8 mouse cellular contexts compared by ENCODE assay signal in the genomic region with DNA sequence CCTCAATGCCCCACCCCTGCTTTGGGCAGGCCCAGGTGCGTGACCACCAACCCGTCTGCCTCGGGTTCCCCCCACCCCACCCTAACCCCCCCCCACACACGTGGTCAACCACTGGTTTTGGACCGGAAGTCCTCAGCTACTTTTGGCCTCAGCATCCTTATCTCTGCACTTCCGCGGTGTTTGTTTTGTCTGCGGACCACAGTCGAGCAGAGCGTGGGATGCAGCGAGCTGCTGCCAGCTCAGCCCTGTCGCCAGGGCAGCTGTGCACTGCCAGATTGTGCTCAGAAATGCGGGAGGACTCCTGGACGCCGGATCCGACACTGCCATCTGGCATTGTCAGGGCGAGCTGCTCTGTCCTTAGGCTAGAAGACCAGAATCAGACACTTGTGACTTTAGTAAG. TPM values are rescaled to one million over a fixed set of nuclear protein-coding genes. Genes with fewer than 3 reads are reported as not detected.
A peak's percentile ranks its signal among the peaks of the same experiment; 100 is the strongest.
DNase-seq lines count a peak whose midpoint lies in the region; ATAC-seq and TF ChIP-seq lines count a peak whose summit lies in the region.

No protein-coding gene starts in this region.

- peak; percentile 80 for DNase-seq in brain, adult 2 months (ENCODE audit: low read depth, low spot score)
- peak; percentile 41 to 57 for DNase-seq in layer of hippocampus, adult 8-10 months (ENCODE audit: low spot score in 2 of 2)
- peak; percentile 20 to 52 for DNase-seq in natural killer cell, adult 2 months (ENCODE audit: low spot score in 2 of 2)
- DNase-seq in spleen, adult 12 weeks (ENCODE audit: low spot score) = no peak
- no peak for DNase-seq in thymus, adult 2 months

- no peaks in the 10 kb centered on the region for H3K4me1 ChIP-seq in hindbrain, embryonic 16.5 days (ENCODE audit: control insufficient read depth, insufficient read depth, low read depth, low read length)
- 0 out of 2 replicates have a peak, but pooled peaks cover 3% of the 10 kb centered on the region for H3K4me1 ChIP-seq in hindbrain, embryonic 13.5 days (replicated peaks)
- H3K4me1 ChIP-seq in intestine, embryonic 16.5 days (ENCODE audit: control insufficient read depth, insufficient read depth, low read length) = no peaks in the 10 kb centered on the region
- H3K4me1 ChIP-seq in thymus, adult 2 months (replicated peaks; ENCODE audit: control insufficient read depth, insufficient read depth, low read length) = no peaks in the 10 kb centered on the region; the same call in 1 of the 2 replicates

- no peak overlapping the region for H3K4me2 ChIP-seq in hindbrain, embryonic 16.5 days (ENCODE audit: low read length)
- no peak overlapping the region for H3K4me2 ChIP-seq in hindbrain, embryonic 13.5 days
- no peak overlapping the region for H3K4me2 ChIP-seq in intestine, embryonic 16.5 days (ENCODE audit: low read depth, low read length)

- no peaks in the 10 kb centered on the region for H3K9me3 ChIP-seq in hindbrain, embryonic 16.5 days (ENCODE audit: control insufficient read depth, low read length)
- no peaks in the 10 kb centered on the region for H3K9me3 ChIP-seq in hindbrain, embryonic 13.5 days
- no peaks in the 10 kb centered on the region for H3K9me3 ChIP-seq in intestine, embryonic 16.5 days (ENCODE audit: control insufficient read depth, low read length)

- peak overlapping the region; percentile 33; the same call in 1 of the 2 replicates for H3K27ac ChIP-seq in hindbrain, embryonic 16.5 days (ENCODE audit: low read depth, low read length)
- no peak overlapping the region; the same call in 1 of the 2 replicates for H3K27ac ChIP-seq in hindbrain, embryonic 13.5 days
- H3K27ac ChIP-seq in intestine, embryonic 16.5 days (ENCODE audit: low read length) = no peak overlapping the region
- no peak overlapping the region for H3K27ac ChIP-seq in thymus, adult 2 months (ENCODE audit: control insufficient read depth, insufficient read depth, low read length)

- peak; percentile 76 for ATAC-seq in hindbrain, embryonic 16.5 days
- ATAC-seq in hindbrain, embryonic 13.5 days (ENCODE audit: low FRiP score) = no peak
- ATAC-seq in intestine, embryonic 16.5 days = no peak

- 47% methylated on average over 17 of the region's 17 CpGs for WGBS in hindbrain, embryonic 16.5 days
- WGBS in hindbrain, embryonic 13.5 days = 49% methylated on average over 17 of the region's 17 CpGs
- WGBS in intestine, embryonic 16.5 days = 37% methylated on average over 17 of the region's 17 CpGs
- 2% methylated on average over 17 of the region's 17 CpGs for WGBS in thymus, adult 2 months

- H3K36me3 ChIP-seq in hindbrain, embryonic 16.5 days (ENCODE audit: control insufficient read depth, insufficient read depth, low read length) = no peaks in the 10 kb centered on the region
- H3K36me3 ChIP-seq in hindbrain, embryonic 13.5 days = no peaks in the 10 kb centered on the region
- H3K36me3 ChIP-seq in intestine, embryonic 16.5 days (ENCODE audit: control insufficient read depth, insufficient read depth, low read length) = no peaks in the 10 kb centered on the region
- no peaks in the 10 kb centered on the region for H3K36me3 ChIP-seq in thymus, adult 2 months (ENCODE audit: control insufficient read depth, insufficient read depth, low read length)

- no peaks in the 10 kb centered on the region for H3K27me3 ChIP-seq in hindbrain, embryonic 16.5 days (replicated peaks; ENCODE audit: control insufficient read depth, insufficient read depth, low read length)
- no peaks in the 10 kb centered on the region for H3K27me3 ChIP-seq in hindbrain, embryonic 13.5 days
- no peaks in the 10 kb centered on the region for H3K27me3 ChIP-seq in intestine, embryonic 16.5 days (replicated peaks; ENCODE audit: control insufficient read depth, insufficient read depth, low read length)
- H3K27me3 ChIP-seq in thymus, adult 2 months (ENCODE audit: control insufficient read depth, insufficient read depth, low read length) = no peaks in the 10 kb centered on the region

- no peak for TF ChIP-seq CTCF in thymus, adult 2 months (IDR thresholded peaks at IDR 0.05; ENCODE audit: borderline replicate concordance, control insufficient read depth, extremely low read depth, insufficient read depth, low read length, poor library complexity)

- TF ChIP-seq POLR2A in thymus, adult 2 months (IDR thresholded peaks at IDR 0.05; ENCODE audit: control insufficient read depth, extremely low read depth, insufficient read depth, low read length, poor library complexity) = no peak

- no peak overlapping the region for H3K4me3 ChIP-seq in hindbrain, embryonic 16.5 days (ENCODE audit: low read length)
- no peak overlapping the region for H3K4me3 ChIP-seq in hindbrain, embryonic 13.5 days
- no peak overlapping the region for H3K4me3 ChIP-seq in intestine, embryonic 16.5 days (ENCODE audit: low read length)
- no peak overlapping the region for H3K4me3 ChIP-seq in thymus, adult 2 months (ENCODE audit: control insufficient read depth, insufficient read depth, low read length)

- H3K9ac ChIP-seq in hindbrain, embryonic 16.5 days (ENCODE audit: low read depth, low read length) = no peak overlapping the region
- H3K9ac ChIP-seq in hindbrain, embryonic 13.5 days = no peak overlapping the region
- H3K9ac ChIP-seq in intestine, embryonic 16.5 days (ENCODE audit: low read depth, low read length) = no peak overlapping the region

RNA-seq across cellular contexts. Expression of a gene that starts 6.2 kb away (rescaled TPM):
- polyA plus RNA-seq in hindbrain, embryonic 16.5 days (2015; fragmentation: Nextera tagmentation; extraction: Ambion mirVana) = 63.8 and 65.4 TPM in 2 replicates
- 42.6 and 42.7 TPM in 2 replicates for polyA plus RNA-seq in hindbrain, embryonic 13.5 days (2015; fragmentation: Nextera tagmentation; extraction: Ambion mirVana)
- 10 to 100 TPM; 48.1 to 63.3 (median 58.7) TPM for total RNA-seq in layer of hippocampus, adult 8-10 months (2022)
- polyA plus RNA-seq in intestine, embryonic 16.5 days (2015; fragmentation: Nextera tagmentation; extraction: Ambion mirVana) = 43.9 and 46.5 TPM in 2 replicates
- polyA plus RNA-seq in thymus, adult 2 months (2012; rRNA removed) = 6.1 and 9.4 TPM in 2 replicates

RNA-seq across cellular contexts. Expression of a gene that starts 8.4 kb away (rescaled TPM):
- polyA plus RNA-seq in hindbrain, embryonic 16.5 days (2015; fragmentation: Nextera tagmentation; extraction: Ambion mirVana) = 8.6 and 9.9 TPM in 2 replicates
- 2.4 and 2.5 TPM in 2 replicates for polyA plus RNA-seq in hindbrain, embryonic 13.5 days (2015; fragmentation: Nextera tagmentation; extraction: Ambion mirVana)
- total RNA-seq in layer of hippocampus, adult 8-10 months (2022) = 10 to 100 TPM in 3 of 4 experiments, 1 to 10 TPM in 1; 7.8 to 10.9 (median 10.6) TPM
- polyA plus RNA-seq in intestine, embryonic 16.5 days (2015; fragmentation: Nextera tagmentation; extraction: Ambion mirVana) = 18.6 and 41.2 TPM in 2 replicates
- 8.0 and 10.2 TPM in 2 replicates for polyA plus RNA-seq in thymus, adult 2 months (2012; rRNA removed)

RNA-seq across cellular contexts. Expression of a gene that starts 35.1 kb away (rescaled TPM):
- polyA plus RNA-seq in hindbrain, embryonic 16.5 days (2015; fragmentation: Nextera tagmentation; extraction: Ambion mirVana) = 0.06 TPM in 1 of 2 replicates, not detected in the other
- polyA plus RNA-seq in hindbrain, embryonic 13.5 days (2015; fragmentation: Nextera tagmentation; extraction: Ambion mirVana) = 0.08 TPM in 1 of 2 replicates, not detected in the other
- not detected for total RNA-seq in layer of hippocampus, adult 8-10 months (2022)
- polyA plus RNA-seq in intestine, embryonic 16.5 days (2015; fragmentation: Nextera tagmentation; extraction: Ambion mirVana) = 0.07 TPM in 1 of 2 replicates, not detected in the other
- not detected in 2 replicates for polyA plus RNA-seq in thymus, adult 2 months (2012; rRNA removed)

RNA-seq across cellular contexts. Expression of a gene that starts 48.6 kb away (rescaled TPM):
- 2.7 and 3.1 TPM in 2 replicates for polyA plus RNA-seq in hindbrain, embryonic 16.5 days (2015; fragmentation: Nextera tagmentation; extraction: Ambion mirVana)
- 1.7 and 2.3 TPM in 2 replicates for polyA plus RNA-seq in hindbrain, embryonic 13.5 days (2015; fragmentation: Nextera tagmentation; extraction: Ambion mirVana)
- total RNA-seq in layer of hippocampus, adult 8-10 months (2022) = 1 to 10 TPM; 1.1 to 1.6 (median 1.3) TPM
- 2.1 and 2.6 TPM in 2 replicates for polyA plus RNA-seq in intestine, embryonic 16.5 days (2015; fragmentation: Nextera tagmentation; extraction: Ambion mirVana)
- 3.9 and 4.3 TPM in 2 replicates for polyA plus RNA-seq in thymus, adult 2 months (2012; rRNA removed)

Comparison
In these comparisons a context has a peak if more than half of its experiments do, and no peak if none do; other contexts are left out.
1. DNase-seq: peak in brain, adult 2 months (single experiment), layer of hippocampus, adult 8-10 months (2 of 2) and natural killer cell, adult 2 months (2 of 2); none in spleen, adult 12 weeks (single experiment) and thymus, adult 2 months (single experiment).